Mouse (Mus musculus): Measurements from ENCODE around the gene Ms4a6c. TPM values are rescaled to one million over a fixed set of nuclear protein-coding genes. Genes with fewer than 3 reads are reported as not detected.
"Not testable (repeated sequence)": the region's sequence is repeated elsewhere in the genome, so short reads cannot be mapped to it uniquely, and the experiment has no call there.

The Ms4a6c gene
- 8.3 and 11.8 TPM in 2 replicates for polyA plus RNA-seq (2014; fragmentation: Nextera tagmentation; extraction: Ambion mirVana)

DNA sequence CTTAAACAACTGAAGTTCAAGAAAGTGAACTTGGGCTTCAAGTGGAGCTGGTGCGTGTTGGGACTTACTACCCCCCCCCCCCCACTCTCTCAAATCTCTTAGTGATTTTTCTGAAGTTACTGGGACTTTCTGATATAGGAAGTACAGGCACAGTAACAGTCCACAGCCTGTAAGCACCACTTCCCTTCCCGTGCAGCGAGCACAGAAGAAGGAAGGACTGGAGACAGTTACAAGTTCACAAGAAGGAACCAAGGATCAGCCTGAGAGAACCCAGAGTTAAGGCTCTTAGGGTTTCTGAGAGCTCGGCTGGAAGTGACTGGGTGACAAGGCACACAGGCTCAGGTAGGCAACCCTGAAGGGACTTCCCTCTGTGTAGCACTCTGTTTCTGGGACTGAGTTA lies at the start of gene Ms4a6c:
Gene Ms4a6c (plus strand): TSS at position 152 of the 400 bp plus-strand sequence.
- ATAC-seq (ENCODE audit: low read depth); DNase-seq (ENCODE audit: low spot score); H3K9ac ChIP-seq (ENCODE audit: low read depth, low read length); H3K27ac ChIP-seq (replicated peaks; ENCODE audit: low read depth, low read length); H3K36me3 ChIP-seq (ENCODE audit: control insufficient read depth, insufficient read depth, low read length); H3K4me2 ChIP-seq (ENCODE audit: low read depth, low read length); H3K4me3 ChIP-seq (ENCODE audit: low read depth, low read length); H3K9me3 ChIP-seq (ENCODE audit: control insufficient read depth, low read length); H3K27me3 ChIP-seq (replicated peaks; ENCODE audit: control insufficient read depth, insufficient read depth, low read length); H3K4me1 ChIP-seq (ENCODE audit: control insufficient read depth, insufficient read depth, low read length): not testable (repeated sequence)
- WGBS = 84% methylated on average over 4 of the region's 4 CpGs

- H3K4me3 ChIP-seq (ENCODE audit: low read depth, low read length); H3K27ac ChIP-seq (replicated peaks; ENCODE audit: low read depth, low read length); DNase-seq (ENCODE audit: low spot score); H3K27me3 ChIP-seq (replicated peaks; ENCODE audit: control insufficient read depth, insufficient read depth, low read length); H3K4me1 ChIP-seq (ENCODE audit: control insufficient read depth, insufficient read depth, low read length); H3K4me2 ChIP-seq (ENCODE audit: low read depth, low read length); H3K9me3 ChIP-seq (ENCODE audit: control insufficient read depth, low read length); ATAC-seq (ENCODE audit: low read depth); H3K36me3 ChIP-seq (ENCODE audit: control insufficient read depth, insufficient read depth, low read length); H3K9ac ChIP-seq (ENCODE audit: low read depth, low read length): not testable (repeated sequence)
- 85% methylated on average over 1 of the region's 1 CpGs for WGBS
These were observed 38.0 kb upstream of the Ms4a6c start for GRCm38 (mm10) chr19:11431209-11431608.

- Histone ChIP-seq H3K9me3 (ENCODE audit: control insufficient read depth, low read length) (no peaks in the 10 kb centered on the region), H3K27ac (replicated peaks; ENCODE audit: low read depth, low read length) (no peak overlapping the region), H3K4me3 (ENCODE audit: low read depth, low read length) (no peak overlapping the region), H3K27me3 (replicated peaks; ENCODE audit: control insufficient read depth, insufficient read depth, low read length) (no peaks in the 10 kb centered on the region), H3K4me2 (ENCODE audit: low read depth, low read length) (no peak overlapping the region), H3K4me1 (ENCODE audit: control insufficient read depth, insufficient read depth, low read length) (no peaks in the 10 kb centered on the region), H3K9ac (ENCODE audit: low read depth, low read length) (no peak overlapping the region), H3K36me3 (ENCODE audit: control insufficient read depth, insufficient read depth, low read length) (no peaks in the 10 kb centered on the region)
- no peak for ATAC-seq (ENCODE audit: low read depth)
- WGBS = 90% methylated on average over 4 of the region's 4 CpGs
- DNase-seq (ENCODE audit: low spot score) = no peak
These were observed 33.9 kb upstream of the Ms4a6c start for GRCm38 (mm10) chr19:11435058-11435834.

DNA sequence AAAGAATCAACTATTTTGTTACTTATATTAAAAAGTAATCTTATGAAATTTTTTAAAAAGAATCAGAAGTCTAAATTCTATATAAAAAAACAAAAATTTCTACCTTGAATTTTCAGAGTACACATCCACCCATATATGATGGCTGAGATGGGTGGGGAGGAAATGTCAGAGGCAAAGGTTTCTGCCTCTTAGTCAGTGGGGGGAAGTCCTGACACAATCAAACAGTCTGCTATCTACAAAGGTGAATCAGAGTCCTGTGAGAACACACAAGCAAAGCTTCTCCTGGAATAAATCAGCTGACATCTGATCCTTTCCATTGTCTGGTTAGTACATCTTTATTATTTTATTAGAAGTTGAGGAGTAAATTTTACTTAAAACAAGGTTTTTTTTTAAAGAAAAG lies 25.8 kb upstream of the Ms4a6c start, which contains the start of gene Ms4a4b:
Gene Ms4a4b (plus strand): TSS at position 216 of the 400 bp plus-strand sequence.
- Histone ChIP-seq H3K4me2 (ENCODE audit: low read depth, low read length) (no peak within 1 kb of the TSS), H3K27me3 (replicated peaks; ENCODE audit: control insufficient read depth, insufficient read depth, low read length) (no peaks in the 10 kb centered on the region), H3K9me3 (ENCODE audit: control insufficient read depth, low read length) (no peaks in the 10 kb centered on the region), H3K36me3 (ENCODE audit: control insufficient read depth, insufficient read depth, low read length) (no peaks in the 10 kb centered on the region), H3K9ac (ENCODE audit: low read depth, low read length) (no peak within 1 kb of the TSS), H3K4me3 (ENCODE audit: low read depth, low read length) (no peak within 1 kb of the TSS), H3K4me1 (ENCODE audit: control insufficient read depth, insufficient read depth, low read length) (no peaks in the 10 kb centered on the region), H3K27ac (replicated peaks; ENCODE audit: low read depth, low read length) (no peak within 1 kb of the TSS)
- ATAC-seq (ENCODE audit: low read depth) = no peak
- DNase-seq (ENCODE audit: low spot score) = no peak

- ATAC-seq (ENCODE audit: low read depth) = no peak
- H3K36me3 ChIP-seq (ENCODE audit: control insufficient read depth, insufficient read depth, low read length) = no peaks in the 10 kb centered on the region
- H3K27me3 ChIP-seq (replicated peaks; ENCODE audit: control insufficient read depth, insufficient read depth, low read length) = no peaks in the 10 kb centered on the region
- no peaks in the 10 kb centered on the region for H3K9me3 ChIP-seq (ENCODE audit: control insufficient read depth, low read length)
- H3K4me1 ChIP-seq (ENCODE audit: control insufficient read depth, insufficient read depth, low read length) = no peaks in the 10 kb centered on the region
- WGBS = 78% methylated on average over 5 of the region's 5 CpGs
- no peak for DNase-seq (ENCODE audit: low spot score)
- H3K4me2 ChIP-seq (ENCODE audit: low read depth, low read length) = no peak overlapping the region
- no peak overlapping the region for H3K27ac ChIP-seq (replicated peaks; ENCODE audit: low read depth, low read length)
- H3K4me3 ChIP-seq (ENCODE audit: low read depth, low read length) = no peak overlapping the region
- no peak overlapping the region for H3K9ac ChIP-seq (ENCODE audit: low read depth, low read length)
These were observed 25.2 kb upstream of the Ms4a6c start for GRCm38 (mm10) chr19:11443964-11444363.

DNA sequence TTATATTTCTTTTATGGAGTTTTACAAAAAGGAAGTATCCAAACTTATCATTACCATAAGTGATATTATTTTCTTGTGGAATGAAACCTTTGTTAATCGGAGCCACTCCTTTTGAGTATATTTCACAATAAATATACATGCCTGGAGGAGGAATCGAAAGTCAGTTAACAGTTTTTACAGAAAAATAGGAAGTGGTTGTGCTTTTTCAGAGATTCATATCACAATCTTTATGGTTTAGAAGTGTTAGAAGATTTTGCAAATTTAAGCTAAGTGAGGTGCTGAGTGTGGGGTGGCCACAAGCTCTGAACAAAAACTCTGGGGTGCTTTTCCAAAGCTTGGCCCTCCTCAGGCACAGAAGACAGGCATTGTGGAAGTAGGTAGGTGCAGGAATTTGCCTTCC lies 21.9 kb upstream of the Ms4a6c start:
- H3K27ac ChIP-seq (replicated peaks; ENCODE audit: low read depth, low read length) = no peak overlapping the region
- 86% methylated on average over 2 of the region's 2 CpGs for WGBS

GRCm38 (mm10) chr19:11459041-11459440 lies 10.1 kb upstream of the Ms4a6c start:
- H3K9ac ChIP-seq (ENCODE audit: low read depth, low read length); H3K36me3 ChIP-seq (ENCODE audit: control insufficient read depth, insufficient read depth, low read length); H3K4me1 ChIP-seq (ENCODE audit: control insufficient read depth, insufficient read depth, low read length); H3K4me2 ChIP-seq (ENCODE audit: low read depth, low read length); H3K9me3 ChIP-seq (ENCODE audit: control insufficient read depth, low read length); H3K4me3 ChIP-seq (ENCODE audit: low read depth, low read length); ATAC-seq (ENCODE audit: low read depth); H3K27me3 ChIP-seq (replicated peaks; ENCODE audit: control insufficient read depth, insufficient read depth, low read length); H3K27ac ChIP-seq (replicated peaks; ENCODE audit: low read depth, low read length); DNase-seq (ENCODE audit: low spot score): not testable (repeated sequence)
- 70% methylated on average over 3 of the region's 4 CpGs for WGBS

More for the DNA sequence above, 21.9 kb upstream of the Ms4a6c start:
- DNase-seq (ENCODE audit: low spot score) (no peak), ATAC-seq (ENCODE audit: low read depth) (no peak)
- no peak overlapping the region for H3K4me2 ChIP-seq (ENCODE audit: low read depth, low read length)
- no peaks in the 10 kb centered on the region for H3K27me3 ChIP-seq (replicated peaks; ENCODE audit: control insufficient read depth, insufficient read depth, low read length)
- no peak overlapping the region for H3K4me3 ChIP-seq (ENCODE audit: low read depth, low read length)
- H3K36me3 ChIP-seq (ENCODE audit: control insufficient read depth, insufficient read depth, low read length) = no peaks in the 10 kb centered on the region
- no peaks in the 10 kb centered on the region for H3K4me1 ChIP-seq (ENCODE audit: control insufficient read depth, insufficient read depth, low read length)
- H3K9ac ChIP-seq (ENCODE audit: low read depth, low read length) = no peak overlapping the region
- no peaks in the 10 kb centered on the region for H3K9me3 ChIP-seq (ENCODE audit: control insufficient read depth, low read length)

GRCm38 (mm10) chr19:11464795-11465194 lies 4.4 kb upstream of the Ms4a6c start:
- not testable (repeated sequence) for H3K27me3 ChIP-seq (replicated peaks; ENCODE audit: control insufficient read depth, insufficient read depth, low read length); ATAC-seq (ENCODE audit: low read depth); H3K9ac ChIP-seq (ENCODE audit: low read depth, low read length); H3K4me3 ChIP-seq (ENCODE audit: low read depth, low read length); H3K36me3 ChIP-seq (ENCODE audit: control insufficient read depth, insufficient read depth, low read length); H3K4me1 ChIP-seq (ENCODE audit: control insufficient read depth, insufficient read depth, low read length); H3K27ac ChIP-seq (replicated peaks; ENCODE audit: low read depth, low read length); H3K4me2 ChIP-seq (ENCODE audit: low read depth, low read length); H3K9me3 ChIP-seq (ENCODE audit: control insufficient read depth, low read length); DNase-seq (ENCODE audit: low spot score)
- WGBS = 32% methylated on average over 1 of the region's 1 CpGs

GRCm38 (mm10) chr19:11466471-11466870 lies 2.7 kb upstream of the Ms4a6c start:
- no peak overlapping the region for H3K27ac ChIP-seq (replicated peaks; ENCODE audit: low read depth, low read length)
- H3K4me3 ChIP-seq (ENCODE audit: low read depth, low read length) = no peak overlapping the region
- no peaks in the 10 kb centered on the region for H3K4me1 ChIP-seq (ENCODE audit: control insufficient read depth, insufficient read depth, low read length)
- no peaks in the 10 kb centered on the region for H3K9me3 ChIP-seq (ENCODE audit: control insufficient read depth, low read length)
- WGBS = 64% methylated on average over 5 of the region's 5 CpGs
- H3K4me2 ChIP-seq (ENCODE audit: low read depth, low read length) = no peak overlapping the region
- no peaks in the 10 kb centered on the region for H3K27me3 ChIP-seq (replicated peaks; ENCODE audit: control insufficient read depth, insufficient read depth, low read length)
- no peak for DNase-seq (ENCODE audit: low spot score)
- H3K9ac ChIP-seq (ENCODE audit: low read depth, low read length) = no peak overlapping the region
- ATAC-seq (ENCODE audit: low read depth) = no peak
- no peaks in the 10 kb centered on the region for H3K36me3 ChIP-seq (ENCODE audit: control insufficient read depth, insufficient read depth, low read length)

Data from embryonic facial prominence, embryonic 14.5 days (tissue).